Mouse (Mus musculus) midbrain, embryonic 16.5 days (tissue): ENCODE results near the gene Lrp1. TPM values are rescaled to one million over a fixed set of nuclear protein-coding genes. Genes with fewer than 3 reads are reported as not detected.

Experiments
- ATAC-seq: fragments of 200-750 bp; cut with Nextera tagmentation; 2 replicates; pipeline ENCODE4 v1.8.0; 2017; ENCODE audit warnings: moderate TSS enrichment
- H3K27ac ChIP-seq: fragments of 300-500 bp; sonication (generic); 2 replicates; pipeline ENCODE4 v1.5.1; 2014; ENCODE audit warnings: mild to moderate bottlenecking, low read length, mixed read lengths
- H3K27me3 ChIP-seq: fragments of 300-500 bp; sonication (generic); 2 replicates; pipeline ENCODE4 v1.6.1; 2014; ENCODE audit warnings: low read depth, low read length, mixed read lengths; ENCODE audit not compliant: control insufficient read depth, insufficient read depth
- H3K36me3 ChIP-seq: fragments of 300-500 bp; sonication (generic); 2 replicates; pipeline ENCODE4 v1.6.1; 2014; ENCODE audit warnings: mild to moderate bottlenecking, low read length, moderate library complexity, mixed read lengths; ENCODE audit not compliant: control insufficient read depth, insufficient read depth
- H3K4me1 ChIP-seq: fragments of 300-500 bp; sonication (generic); 2 replicates; pipeline ENCODE4 v1.6.1; 2014; ENCODE audit warnings: mild to moderate bottlenecking, low read length, mixed read lengths; ENCODE audit not compliant: control insufficient read depth, insufficient read depth
- H3K4me2 ChIP-seq: fragments of 300-500 bp; sonication (generic); 2 replicates; pipeline ENCODE4 v1.6.1; 2014; ENCODE audit warnings: mild to moderate bottlenecking, low read length, mixed read lengths
- H3K4me3 ChIP-seq: fragments of 300-500 bp; sonication (generic); 2 replicates; pipeline ENCODE4 v1.5.1; 2014; ENCODE audit warnings: low read depth, mild to moderate bottlenecking, low read length, moderate library complexity, mixed read lengths
- H3K9ac ChIP-seq: fragments of 300-500 bp; sonication (generic); 2 replicates; pipeline ENCODE4 v1.6.1; 2014; ENCODE audit warnings: low read depth, low read length, mixed read lengths
- H3K9me3 ChIP-seq: fragments of 300-500 bp; sonication (generic); replicated peaks from 2 replicates; pipeline ENCODE4 v1.6.1; 2014; ENCODE audit warnings: mild to moderate bottlenecking, low read length, mixed read lengths; ENCODE audit not compliant: control insufficient read depth, poor library complexity, severe bottlenecking
- WGBS: fragments of 180-500 bp; shearing (Covaris S2); extraction: QIAGEN DNeasy Blood & Tissue Kit; methylation state at CpG from one replicate; pipeline ENCODE4 v1.1.7; 2014; 5-methylcytosine and 5-hydroxymethylcytosine counted together
- polyA plus RNA-seq: library from polyadenylated mRNA; unstranded; fragments of >200 nt; fragmentation: Nextera tagmentation; extraction: Ambion mirVana; gene quantifications from 2 replicates; pipeline ENCODE4 v1.2.1, GENCODE M21; 2015

Lrp1 gene
- polyA plus RNA-seq, 1 experiment from 2014 or later: 110 TPM

DNA sequence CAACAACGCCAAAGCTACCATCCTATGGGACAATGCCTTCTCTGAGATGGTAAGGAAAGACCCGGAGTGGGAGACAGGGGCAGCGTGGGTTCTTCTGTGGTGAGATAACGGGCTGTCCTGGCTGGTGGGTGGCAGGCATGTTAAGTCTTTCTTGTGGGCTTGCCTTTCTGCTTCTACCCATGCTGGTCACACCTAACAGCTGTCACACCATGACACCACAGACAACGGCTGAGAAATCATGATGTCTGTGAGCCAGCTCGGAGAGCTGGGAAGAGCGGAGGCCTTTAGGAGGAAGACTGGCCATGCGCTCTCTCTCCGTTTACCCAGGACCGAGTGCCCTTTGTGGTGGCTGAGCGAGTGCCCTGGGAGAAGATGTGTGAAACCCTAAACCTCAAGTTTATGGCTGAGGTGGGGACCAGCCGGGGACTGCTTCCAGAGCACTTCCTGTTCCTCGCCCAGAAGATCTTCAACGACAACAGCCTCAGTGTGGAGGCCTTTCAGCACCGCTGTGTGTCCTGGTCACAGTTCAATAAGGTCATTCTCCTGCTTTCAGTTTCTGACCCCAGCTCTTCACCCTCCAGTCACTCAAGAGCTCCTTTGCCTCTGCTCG, 34.1 kb upstream of the Lrp1 start:
- no peak for ATAC-seq
- no peak overlapping the region for H3K27ac ChIP-seq
- no peak overlapping the region for H3K4me3 ChIP-seq
- H3K36me3 ChIP-seq: no peaks in the 10 kb centered on the region
- H3K27me3 ChIP-seq: no peaks in the 10 kb centered on the region; the same call in 1 of the 2 replicates
- WGBS: 85% methylated on average over 16 of the region's 16 CpGs
- no peak overlapping the region for H3K9ac ChIP-seq
- no peak overlapping the region for H3K4me2 ChIP-seq
- no peaks in the 10 kb centered on the region for H3K4me1 ChIP-seq
- H3K9me3 ChIP-seq: no peaks in the 10 kb centered on the region

DNA sequence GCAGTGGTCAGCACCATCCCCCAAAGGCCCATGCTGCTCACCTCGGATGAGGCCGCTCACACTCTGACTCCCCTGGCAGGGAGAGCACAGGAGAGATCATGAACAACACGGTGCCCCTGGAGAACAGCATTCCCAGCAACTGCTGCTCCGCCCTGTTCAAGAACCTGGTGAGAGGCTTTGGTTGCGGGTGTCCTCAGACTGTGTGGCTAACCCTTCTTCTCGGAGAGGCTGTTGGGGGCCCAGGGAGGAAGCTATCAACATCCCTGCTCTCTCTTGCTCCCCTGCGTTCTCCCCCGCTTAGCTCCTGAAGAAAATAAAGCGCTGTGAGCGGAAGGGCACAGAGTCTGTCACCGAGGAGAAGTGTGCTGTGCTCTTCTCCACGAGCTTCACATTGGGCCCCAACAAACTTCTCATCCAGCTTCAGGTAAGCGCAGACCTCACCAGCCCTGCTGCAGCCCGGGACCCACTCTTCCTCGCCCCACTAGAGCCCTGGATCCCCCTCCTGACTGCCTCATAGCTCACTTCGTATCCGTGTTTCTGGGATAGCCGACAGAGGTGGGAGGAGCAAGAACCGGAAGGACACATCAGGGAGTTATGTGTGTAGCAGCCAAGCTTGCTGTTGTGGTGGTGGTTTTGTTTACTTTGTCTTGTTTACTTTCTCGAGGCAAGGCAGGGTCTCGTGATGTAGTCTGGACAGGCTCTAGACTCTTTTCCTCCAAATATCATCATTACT, 32.1 kb upstream of the Lrp1 start:
- Histone ChIP-seq H3K4me2 (peak overlapping the region; percentile 28), H3K9ac (no peak overlapping the region), H3K27ac (no peak overlapping the region), H3K27me3 (no peaks in the 10 kb centered on the region), H3K9me3 (no peaks in the 10 kb centered on the region), H3K4me3 (0 out of 2 replicates have a peak overlapping the region, but pooled peaks have one; percentile 4), H3K4me1 (no peaks in the 10 kb centered on the region), H3K36me3 (no peaks in the 10 kb centered on the region)
- ATAC-seq: no peak
- WGBS: 54% methylated on average over 21 of the region's 21 CpGs

DNA sequence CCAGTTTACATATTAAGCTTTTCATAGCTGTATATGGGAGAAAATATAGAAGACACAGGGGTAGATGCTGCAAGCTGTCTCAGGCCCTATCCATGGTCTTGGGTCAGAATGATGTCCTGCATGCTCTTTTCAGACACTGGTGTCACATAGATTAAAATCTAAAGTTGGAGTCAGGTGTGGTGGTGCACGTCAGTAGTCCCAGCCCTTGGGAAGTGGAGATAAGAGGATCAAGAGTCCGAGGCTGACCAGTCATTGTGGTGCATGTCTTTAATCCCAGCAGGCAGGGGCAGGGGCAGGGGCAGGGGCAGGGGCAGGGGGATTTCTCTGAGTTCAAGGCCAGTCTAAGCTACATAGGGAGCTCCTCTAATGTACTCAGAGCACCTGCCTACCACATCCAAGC, 24.8 kb upstream of the Lrp1 start:
- 21% methylated on average over 2 of the region's 2 CpGs for WGBS
- H3K36me3 ChIP-seq: no peaks in the 10 kb centered on the region
- no peaks in the 10 kb centered on the region for H3K9me3 ChIP-seq
- H3K4me2 ChIP-seq: no peak overlapping the region
- no peak for ATAC-seq
- no peak overlapping the region for H3K9ac ChIP-seq
- H3K4me3 ChIP-seq: no peak overlapping the region
- H3K27ac ChIP-seq: no peak overlapping the region
- H3K4me1 ChIP-seq: peaks cover 5% of the 10 kb centered on the region; the same call in 1 of the 2 replicates
- peaks cover 25% of the 10 kb centered on the region for H3K27me3 ChIP-seq

DNA sequence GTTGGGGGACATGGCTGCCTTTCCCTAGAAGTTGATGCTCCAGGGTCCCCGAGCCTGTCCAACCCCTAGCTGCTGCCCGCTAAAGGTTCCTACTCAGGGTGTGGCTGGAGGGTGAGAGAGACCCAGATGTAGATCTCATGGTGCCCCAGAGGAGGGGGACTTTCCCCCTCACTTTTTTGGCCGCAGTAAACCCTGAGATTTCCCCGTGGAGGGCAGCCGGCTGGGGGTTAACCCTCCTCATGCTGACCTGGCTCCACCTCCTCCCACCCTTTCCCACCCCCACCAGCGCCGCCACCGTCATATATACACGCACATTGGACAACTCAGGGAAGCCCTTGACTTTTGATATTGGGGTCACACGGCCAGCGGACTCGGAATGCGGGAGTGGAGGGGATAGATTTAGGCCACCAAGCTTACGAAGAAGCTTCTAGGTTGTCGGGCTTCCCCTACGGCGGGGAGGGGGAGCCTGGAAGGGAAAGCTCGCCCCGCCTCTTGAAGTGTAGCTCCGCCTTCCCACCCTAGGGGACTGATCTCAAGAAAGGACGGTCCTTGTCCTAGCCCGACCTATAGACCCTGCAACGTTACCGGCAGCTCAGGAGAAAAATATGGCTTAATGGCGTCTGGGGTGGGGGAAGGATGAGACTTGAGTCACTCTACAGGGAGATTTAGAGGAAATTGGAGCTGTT, 22.7 kb upstream of the Lrp1 start:
- ATAC-seq: no peak
- Histone ChIP-seq H3K9ac (no peak overlapping the region), H3K27me3 (peaks cover 25% of the 10 kb centered on the region), H3K4me1 (peaks cover 5% of the 10 kb centered on the region; the same call in 1 of the 2 replicates), H3K4me3 (peak overlapping the region; percentile 18), H3K9me3 (no peaks in the 10 kb centered on the region), H3K36me3 (no peaks in the 10 kb centered on the region), H3K27ac (no peak overlapping the region), H3K4me2 (peak overlapping the region; percentile 52)
- 2% methylated on average over 25 of the region's 25 CpGs for WGBS

DNA sequence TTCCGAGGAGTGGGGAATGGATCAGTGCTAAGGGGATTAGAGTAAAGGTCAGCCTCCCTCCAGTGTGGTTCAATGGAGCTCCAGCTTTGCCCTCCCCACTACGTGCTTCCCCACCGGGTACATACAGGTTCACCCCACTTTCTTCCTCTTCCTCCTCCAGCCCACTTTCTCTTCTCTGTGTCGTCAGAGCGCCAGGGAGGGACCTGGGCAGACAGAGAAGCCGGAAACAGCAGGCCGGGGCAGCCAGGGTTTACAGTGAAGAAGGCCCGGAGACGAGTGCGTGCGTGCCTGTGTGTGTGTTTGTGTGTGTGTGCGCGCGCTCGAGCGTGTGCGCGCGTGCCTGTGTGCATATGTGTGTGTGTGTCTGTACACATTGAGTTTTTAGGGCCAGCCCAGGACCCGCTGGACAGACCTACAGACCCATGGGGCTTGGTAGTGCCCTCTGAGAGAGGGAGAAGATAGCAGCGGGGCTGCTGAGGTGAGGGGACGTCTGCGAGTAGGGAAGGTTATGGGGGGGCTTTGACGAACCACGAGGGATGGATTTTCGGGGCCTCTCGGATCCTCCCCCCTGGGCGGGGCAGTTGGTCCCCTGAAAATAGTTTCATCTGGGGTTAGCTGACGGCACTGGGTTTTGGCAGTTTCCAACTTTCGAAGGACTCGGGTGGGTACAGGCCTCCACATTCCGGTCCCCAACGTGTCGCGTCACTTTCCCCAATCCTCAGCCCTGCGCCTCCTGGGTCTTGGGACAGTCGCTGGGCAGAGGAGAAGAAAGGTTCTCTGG, 22.0 kb upstream of the Lrp1 start, which contains the start of gene Stat6:
TSS of gene Stat6 (plus strand) at position 215 of the 781 bp plus-strand sequence.
- peak within 1 kb of the TSS; percentile 18 for H3K4me3 ChIP-seq
- H3K9me3 ChIP-seq: no peaks in the 10 kb centered on the region
- peak; percentile 38; the same call in 1 of the 2 replicates for ATAC-seq
- no peaks in the 10 kb centered on the region for H3K36me3 ChIP-seq
- peak within 1 kb of the TSS; percentile 48 for H3K27ac ChIP-seq
- peak within 1 kb of the TSS; percentile 17; the same call in 1 of the 2 replicates for H3K9ac ChIP-seq
- H3K4me2 ChIP-seq: peak within 1 kb of the TSS; percentile 52
- H3K27me3 ChIP-seq: peaks cover 25% of the 10 kb centered on the region
- 8% methylated on average over 36 of the region's 37 CpGs for WGBS
- peaks cover 5% of the 10 kb centered on the region; the same call in 1 of the 2 replicates for H3K4me1 ChIP-seq

DNA sequence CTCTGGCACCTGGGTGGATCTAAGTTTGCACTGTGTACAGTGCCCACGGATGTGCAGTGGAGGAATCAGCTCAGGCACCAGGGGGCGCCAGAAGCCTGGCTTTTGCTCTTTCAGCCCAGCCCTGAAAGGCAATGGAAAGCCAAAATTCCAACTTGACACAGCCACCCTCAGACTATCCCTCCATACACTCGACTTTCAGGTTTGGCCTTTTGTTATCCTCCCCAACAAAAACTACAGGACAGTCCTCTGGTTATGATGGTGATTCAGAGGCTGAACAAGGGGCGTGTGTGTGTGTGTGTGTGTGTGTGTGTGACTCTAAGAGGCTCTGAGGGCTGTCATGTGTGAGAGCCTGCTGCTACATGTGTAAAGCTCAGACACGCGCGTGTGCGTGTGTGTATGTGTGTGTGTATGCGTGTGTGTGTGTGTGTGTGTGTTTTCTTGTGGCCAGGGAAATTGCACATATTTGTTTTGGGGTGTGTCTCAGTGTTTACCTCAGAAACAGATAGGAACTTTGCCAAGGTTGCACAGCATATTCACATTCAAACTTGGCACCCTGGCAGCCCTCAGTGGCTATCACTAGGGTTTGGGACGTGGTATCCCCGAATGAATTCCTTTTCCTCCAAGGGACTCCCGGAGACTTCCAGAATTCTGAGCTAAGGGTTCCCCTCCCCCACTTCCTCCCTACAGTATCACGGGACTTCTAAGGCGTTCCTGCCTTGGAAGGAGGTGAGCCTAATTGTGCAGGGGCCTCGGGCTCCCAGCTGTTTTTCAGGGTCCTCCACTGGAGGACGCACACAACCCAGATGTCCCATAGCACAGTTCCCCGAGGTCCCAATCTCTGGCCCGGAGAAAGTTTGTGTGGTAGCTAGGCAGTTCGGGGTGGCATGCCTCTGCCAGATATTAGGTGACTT, 21.2 kb upstream of the Lrp1 start:
- peak overlapping the region; percentile 44 for H3K27ac ChIP-seq
- ATAC-seq: peak; percentile 81
- H3K4me1 ChIP-seq: peaks cover 5% of the 10 kb centered on the region; the same call in 1 of the 2 replicates
- 6% methylated on average over 19 of the region's 19 CpGs for WGBS
- peaks cover 25% of the 10 kb centered on the region for H3K27me3 ChIP-seq
- H3K4me2 ChIP-seq: peak overlapping the region; percentile 52
- peak overlapping the region; percentile 18 for H3K4me3 ChIP-seq
- no peaks in the 10 kb centered on the region for H3K36me3 ChIP-seq
- no peaks in the 10 kb centered on the region for H3K9me3 ChIP-seq
- no peak overlapping the region for H3K9ac ChIP-seq

DNA sequence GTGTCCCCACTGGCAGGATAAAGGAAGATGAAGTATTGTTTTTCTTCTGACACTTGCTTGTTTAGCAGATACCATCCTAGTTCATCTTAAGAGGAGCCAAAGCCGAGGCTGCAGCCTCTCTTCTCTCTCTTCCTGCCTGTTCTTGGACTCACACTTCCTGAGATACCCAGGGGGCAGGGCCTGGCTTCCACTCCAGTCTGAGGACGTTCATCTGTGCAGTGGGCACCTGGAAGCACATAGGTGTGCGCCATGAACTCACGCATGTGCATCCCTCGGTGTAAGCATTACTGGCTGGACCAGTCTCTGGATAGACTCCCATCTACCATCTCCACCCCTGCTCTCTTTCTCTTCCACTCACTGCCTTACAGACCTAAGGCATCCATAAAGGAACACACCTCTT, 19.5 kb upstream of the Lrp1 start:
- Histone ChIP-seq H3K4me1 (peaks cover 5% of the 10 kb centered on the region; the same call in 1 of the 2 replicates), H3K27me3 (peaks cover 25% of the 10 kb centered on the region), H3K36me3 (no peaks in the 10 kb centered on the region), H3K27ac (no peak overlapping the region), H3K4me2 (no peak overlapping the region), H3K9me3 (no peaks in the 10 kb centered on the region), H3K4me3 (no peak overlapping the region), H3K9ac (no peak overlapping the region)
- WGBS: 73% methylated on average over 5 of the region's 5 CpGs
- ATAC-seq: no peak
